Mouse (Mus musculus) heart, adult 11 months (tissue): ENCODE measurements around the gene Tnrc6c.

Experiments used
- DNase-seq: peaks from one replicate; pipeline ENCODE4 v3.0.0; 2022

The Tnrc6c gene

DNA sequence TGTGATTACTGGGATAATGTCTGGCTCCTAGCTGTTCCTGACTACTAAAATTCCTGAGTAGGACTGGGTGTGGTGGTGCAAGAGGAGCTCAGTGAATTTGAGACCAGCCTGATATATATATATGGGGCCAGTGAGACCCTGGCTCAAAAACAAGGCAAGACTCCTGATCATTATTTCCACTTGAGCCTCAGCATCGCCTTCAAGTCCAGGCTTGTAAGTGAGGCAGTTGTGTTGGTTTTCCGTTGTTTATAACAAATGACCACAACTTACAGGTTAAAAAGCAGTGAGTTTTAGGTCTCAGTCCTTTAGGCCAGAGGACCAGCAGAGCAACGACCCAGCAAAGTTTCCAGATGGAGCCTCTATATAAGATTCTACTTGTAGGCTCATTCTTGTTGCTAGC is 23.5 kb downstream of the Tnrc6c start:
- peak; percentile 53 for DNase-seq

DNA sequence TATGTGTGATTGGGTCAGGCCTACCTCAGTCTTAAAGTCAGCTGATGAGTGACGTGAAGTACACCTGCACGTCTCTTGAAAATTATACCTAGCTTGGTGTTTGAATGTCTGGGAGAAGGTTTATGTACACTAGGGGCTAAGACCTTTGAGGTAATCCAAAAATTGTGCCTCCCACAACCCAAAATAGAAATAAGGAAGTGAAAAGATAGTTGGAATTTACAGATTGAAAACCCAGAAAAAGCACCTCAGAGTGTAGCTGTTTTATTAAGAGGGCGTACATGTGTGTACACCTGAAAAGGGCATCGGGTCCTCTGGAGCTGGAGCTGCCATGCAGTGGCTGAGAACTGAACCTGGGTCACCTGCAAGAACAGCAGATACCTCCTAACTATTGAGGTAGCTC is 24.1 kb downstream of the Tnrc6c start:
- peak; percentile 67 for DNase-seq

DNA sequence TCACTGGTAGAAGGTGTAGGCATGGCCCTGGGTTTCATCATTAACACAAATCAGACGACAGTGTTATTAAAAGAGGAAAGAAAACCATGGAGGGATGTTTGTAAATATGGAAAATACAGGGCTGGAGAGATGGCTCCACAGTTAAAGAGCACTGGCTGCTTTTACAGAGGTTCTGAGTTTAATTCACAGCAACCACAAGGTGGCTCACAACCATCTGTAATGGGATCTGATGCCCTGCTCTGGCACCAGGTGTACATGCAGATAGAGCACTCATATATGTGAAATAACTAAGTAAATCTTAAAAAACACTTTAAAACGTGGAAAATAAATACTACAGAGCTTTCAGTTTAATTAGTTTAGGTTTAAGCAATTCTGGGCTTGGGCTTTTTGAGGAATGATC is 24.7 kb downstream of the Tnrc6c start:
- peak; percentile 70 for DNase-seq

DNA sequence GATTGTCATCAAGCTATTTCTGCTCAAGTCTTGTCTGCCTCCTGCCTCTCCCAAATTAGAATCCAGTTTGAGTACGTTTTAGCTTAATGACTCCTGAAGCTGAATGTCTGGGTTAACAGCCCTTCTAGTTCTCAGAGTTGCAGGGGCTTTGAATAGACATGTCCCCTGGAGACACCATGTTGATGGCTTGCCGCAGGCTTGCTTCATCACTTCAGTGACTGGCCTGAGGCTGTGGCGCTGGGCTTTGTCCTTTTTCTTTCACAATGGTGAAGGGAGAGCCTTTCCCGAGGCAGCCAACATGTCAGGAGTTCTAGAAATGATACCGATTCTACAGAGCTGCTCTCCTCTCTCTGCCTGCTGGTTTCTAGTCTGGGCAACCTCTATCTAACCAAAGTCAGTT is 30.6 kb downstream of the Tnrc6c start:
- DNase-seq = peak; percentile 68

DNA sequence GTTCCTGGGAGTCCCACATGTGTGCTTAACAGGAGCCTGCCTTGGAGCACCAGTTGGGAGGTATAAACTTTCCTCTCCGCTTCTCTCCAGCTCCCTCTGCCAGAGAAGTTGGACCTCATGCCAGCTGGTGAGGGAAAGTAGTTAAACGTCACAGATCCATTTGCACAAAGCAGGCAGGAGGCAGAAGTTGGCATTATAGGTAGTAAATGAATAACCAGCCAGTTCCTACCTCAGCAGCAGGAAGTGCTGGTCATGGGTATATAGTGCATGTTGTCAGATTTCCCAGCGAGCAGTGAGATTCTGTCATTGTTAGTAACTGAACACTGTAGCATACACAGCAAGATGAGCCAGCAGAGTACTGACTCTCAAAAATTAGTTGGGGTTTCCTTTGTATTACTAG is 31.4 kb downstream of the Tnrc6c start:
- peak; percentile 87 for DNase-seq

DNA sequence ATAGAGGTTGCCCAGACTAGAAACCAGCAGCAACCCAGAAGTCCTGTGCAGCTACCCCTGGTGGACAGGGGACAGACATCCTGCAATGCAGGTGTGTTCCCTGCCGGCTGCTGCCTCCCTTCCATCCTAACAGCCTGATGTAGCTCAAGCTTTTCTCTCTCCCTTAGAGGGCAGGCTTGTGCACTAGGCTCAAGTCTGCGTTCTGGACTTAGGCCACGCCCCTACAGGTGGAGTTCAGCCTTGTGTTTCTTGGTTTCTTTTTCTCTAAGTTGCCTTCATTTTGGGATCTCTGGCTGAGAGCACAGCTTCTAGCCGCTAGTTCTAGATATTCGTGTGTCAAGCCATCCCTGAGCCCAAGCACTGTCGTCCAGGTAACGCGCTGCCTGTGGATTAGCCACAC is 31.9 kb downstream of the Tnrc6c start:
- DNase-seq = peak; percentile 83

DNA sequence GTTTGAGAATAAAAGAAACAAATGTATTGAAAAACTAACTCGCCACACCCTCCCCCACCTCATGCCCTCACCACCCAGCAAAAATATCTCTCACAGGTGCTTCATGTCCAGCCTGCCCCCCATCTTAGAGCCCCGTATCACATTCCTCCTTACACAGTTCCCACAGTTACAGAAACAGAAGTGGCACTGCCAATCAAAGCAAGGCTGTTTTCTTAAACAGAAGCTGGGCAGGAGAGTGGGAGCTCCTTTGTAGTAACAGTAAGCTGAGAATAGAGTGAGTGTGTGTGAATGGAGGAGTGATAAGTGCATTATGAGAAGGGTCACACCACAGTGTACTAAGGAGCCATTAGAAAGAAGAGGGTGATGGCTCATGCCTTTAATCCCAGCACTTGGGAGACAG is 34.5 kb downstream of the Tnrc6c start:
- peak; percentile 40 for DNase-seq

DNA sequence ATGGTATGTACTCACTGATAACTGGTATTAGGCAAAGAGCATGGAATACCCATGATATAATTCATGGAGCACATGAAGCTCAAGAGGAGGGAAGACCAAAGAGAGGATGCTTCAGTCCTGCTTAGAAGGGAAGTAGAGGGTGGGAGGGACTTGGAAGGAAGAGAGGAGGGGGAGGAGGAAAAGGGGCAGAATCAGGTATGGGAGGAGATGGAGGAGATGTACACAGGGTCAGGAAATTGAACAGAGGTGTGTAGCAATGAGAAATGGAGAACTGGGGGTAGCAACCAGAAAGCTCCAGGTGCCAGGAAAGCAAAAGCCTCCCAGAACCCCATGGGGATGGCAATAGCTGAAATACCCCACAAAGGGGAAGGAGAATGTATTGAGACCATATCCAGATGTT is 37.2 kb downstream of the Tnrc6c start:
- peak; percentile 54 for DNase-seq

DNA sequence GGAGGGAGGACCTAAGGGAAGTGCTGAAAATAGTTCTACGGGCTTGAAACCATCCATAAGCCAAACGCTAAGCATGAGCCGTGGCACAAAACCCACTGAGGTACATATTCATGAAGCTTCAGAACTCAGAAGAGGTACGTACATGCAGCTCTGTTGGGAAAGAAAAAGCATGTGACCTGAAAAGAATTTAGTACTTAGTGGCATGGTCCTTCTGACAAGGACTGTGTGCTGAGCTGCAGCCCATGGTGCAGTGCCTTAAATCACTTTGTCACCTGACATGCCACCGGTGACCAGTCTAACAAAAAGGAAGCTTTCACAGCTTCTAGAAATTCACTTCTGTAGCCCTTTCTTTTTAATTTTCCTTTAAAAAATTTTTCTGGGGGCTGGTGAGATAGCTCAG is 40.0 kb downstream of the Tnrc6c start:
- DNase-seq = peak; percentile 75

DNA sequence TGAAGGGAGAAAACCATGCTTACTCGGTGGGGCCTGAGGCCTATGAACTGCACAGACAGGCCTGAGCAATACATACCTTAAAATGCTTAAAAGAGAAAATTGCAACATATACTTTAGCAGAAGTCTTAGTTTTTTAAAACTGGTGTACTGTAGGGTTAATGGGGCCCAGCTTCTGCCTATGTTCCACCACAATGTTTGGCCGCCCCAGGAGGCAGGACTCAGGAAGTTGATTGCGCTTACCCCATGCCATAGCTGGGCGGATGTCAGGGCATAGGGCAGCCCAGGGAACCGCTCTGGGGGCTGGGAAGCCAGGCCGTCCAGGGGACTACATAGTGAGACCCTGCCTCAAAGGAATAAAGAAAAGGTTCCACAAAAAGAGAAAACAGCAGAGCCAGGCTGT is 42.5 kb downstream of the Tnrc6c start:
- peak; percentile 87 for DNase-seq

DNA sequence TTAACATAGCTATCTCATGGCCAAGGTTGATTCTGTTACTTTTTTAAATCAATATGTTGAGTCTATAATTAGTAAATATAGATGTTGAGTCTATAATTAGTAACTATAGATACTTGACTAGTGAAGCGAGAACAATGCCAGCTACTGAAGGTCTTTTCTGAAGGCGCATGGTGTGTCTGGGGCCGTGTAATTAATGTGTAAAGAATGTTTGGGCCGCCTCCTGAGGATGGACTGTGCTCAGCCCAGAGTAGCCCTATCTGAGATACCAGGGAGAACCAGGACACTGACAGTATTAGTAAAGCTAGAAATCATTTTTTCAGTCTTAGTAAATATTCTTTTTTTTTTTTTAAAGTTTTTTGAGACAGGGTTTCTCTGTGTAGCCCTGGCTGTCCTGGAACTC is 46.8 kb downstream of the Tnrc6c start:
- no peak for DNase-seq

DNA sequence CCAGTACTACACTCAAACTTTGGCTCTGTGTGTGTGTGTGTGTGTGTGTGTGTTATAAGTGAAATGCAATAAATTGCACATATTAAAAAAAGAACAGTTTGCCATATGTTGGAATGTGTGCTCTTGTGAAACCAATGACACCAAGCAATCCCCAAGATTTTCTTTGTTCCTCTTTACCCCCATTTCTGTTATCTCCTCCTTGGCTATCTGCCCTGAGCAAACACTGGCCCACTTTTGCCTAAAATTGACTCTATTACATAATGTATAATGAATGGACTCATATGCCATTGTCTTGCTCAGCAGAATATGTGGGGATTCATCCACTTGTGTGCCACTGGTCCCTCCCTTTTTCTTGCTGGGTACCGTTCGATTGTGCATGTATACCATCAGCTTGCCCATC is 52.2 kb downstream of the Tnrc6c start:
- no peak for DNase-seq

DNA sequence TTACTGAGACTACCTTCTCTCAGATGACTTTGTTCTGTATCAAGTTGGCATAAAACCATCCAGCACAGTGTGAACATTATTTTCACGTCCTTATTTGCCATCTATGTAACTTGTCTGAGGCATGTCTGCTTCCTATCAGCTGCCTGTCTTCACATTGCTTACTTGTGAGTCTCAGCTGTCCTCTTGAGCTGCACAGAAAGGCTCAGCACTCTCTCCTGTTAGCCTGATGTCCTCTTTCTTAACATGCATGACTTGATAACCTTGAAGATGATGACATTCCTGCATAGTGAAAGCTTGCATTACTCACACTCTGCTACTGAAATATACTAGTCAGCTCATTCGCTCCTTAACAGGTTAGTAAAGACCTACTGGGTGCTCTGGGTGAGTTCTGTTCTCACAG is 53.1 kb downstream of the Tnrc6c start:
- DNase-seq = no peak

DNA sequence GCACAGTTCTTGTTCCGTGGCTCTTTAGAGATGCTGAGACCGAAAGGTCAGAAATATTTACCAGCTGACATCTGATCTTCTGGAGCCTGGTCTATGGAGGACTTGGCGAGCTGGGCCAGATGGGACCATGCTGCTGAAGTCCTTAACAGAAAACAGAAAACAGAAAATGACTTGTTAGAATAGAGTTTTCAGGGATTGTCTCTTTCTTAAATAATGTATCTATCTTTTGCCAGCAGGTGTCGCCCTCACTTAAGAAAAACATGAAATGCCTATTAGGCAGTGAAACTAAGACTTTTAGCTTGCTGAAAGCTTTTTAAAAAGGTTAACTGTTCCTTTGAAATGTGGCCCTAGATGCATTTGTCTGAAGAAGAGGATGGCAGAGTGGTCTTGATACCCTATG is 55.2 kb downstream of the Tnrc6c start:
- no peak for DNase-seq

DNA sequence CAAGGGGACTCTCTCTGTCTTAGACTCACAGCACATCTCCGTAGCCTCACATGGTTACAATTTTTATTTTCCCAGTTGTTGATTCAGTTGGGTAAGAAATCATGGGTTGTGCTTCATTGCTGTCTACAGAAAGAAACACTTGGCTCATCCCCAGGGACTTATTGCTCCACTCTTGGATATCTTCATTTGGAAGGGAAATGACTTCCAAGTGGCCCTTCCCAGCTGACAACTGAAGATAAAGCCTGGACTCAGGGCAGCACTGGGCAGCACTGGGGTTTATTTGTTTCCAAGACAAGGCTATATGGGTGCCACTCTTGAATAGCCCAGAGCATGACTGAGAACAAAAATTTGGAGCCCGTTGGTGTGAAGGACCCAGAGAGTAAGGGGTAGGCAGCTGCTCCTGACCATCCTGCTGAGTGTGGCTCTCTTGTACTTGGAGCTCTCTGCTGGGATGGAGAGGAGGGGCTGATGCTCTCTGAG is 56.8 kb downstream of the Tnrc6c start:
- peak; percentile 97 for DNase-seq

DNA sequence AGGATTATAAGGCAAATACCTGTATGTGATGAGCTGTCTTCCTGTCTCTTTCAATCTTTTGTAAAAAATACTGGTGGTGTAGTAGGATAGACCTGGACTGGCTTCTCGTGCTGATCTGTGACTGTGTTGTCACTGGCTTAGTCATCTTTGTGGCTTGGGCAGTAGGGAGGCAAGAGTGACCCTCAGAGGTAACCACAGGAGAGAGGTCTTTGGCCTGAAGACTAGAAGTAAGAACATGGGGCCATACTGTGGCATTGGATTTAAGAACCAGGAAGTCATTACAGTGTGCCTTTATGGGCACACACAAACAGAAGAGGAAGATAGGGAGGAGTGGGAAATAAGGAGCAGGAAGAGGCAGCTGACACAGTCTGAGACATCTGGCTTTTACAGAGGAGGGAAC is 58.0 kb downstream of the Tnrc6c start:
- DNase-seq = no peak

DNA sequence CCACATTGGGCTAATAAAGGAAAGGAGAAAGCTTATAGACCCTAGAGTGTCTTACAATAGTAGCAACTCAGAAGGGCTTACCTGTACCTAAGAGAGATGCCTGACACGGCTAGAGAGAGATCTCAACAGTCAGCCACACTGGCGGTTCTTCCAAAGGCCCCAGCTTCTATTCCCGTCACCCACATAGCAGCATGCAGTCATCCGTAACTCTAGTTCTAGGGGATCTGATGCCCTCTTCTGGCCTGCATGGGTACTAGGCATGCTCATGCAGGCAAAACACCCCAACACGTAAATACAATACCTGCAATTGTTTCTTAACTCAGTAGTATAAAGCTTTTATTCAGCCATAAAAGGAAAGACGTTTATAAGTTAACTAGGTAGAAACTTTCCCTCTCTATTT is 59.3 kb downstream of the Tnrc6c start:
- DNase-seq = no peak

DNA sequence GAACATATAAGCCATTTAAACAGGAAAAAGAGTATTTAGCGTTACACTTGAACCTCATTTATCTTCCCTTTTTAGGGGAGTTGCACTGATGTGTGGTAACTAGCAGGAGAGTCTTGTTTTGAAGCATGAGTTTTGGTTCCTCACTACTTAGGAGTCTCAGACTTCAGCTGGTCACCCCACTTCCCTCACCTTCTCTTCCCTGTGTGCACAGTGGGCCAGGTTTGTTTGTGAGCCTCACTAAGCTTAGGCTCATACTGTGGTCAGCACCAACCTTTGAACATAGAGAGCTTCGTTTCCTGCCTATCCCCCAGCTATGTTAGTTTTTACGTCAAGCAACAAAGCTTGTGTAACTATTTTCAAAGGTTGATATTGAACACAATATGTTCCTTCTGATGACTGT is 64.7 kb downstream of the Tnrc6c start:
- no peak for DNase-seq

DNA sequence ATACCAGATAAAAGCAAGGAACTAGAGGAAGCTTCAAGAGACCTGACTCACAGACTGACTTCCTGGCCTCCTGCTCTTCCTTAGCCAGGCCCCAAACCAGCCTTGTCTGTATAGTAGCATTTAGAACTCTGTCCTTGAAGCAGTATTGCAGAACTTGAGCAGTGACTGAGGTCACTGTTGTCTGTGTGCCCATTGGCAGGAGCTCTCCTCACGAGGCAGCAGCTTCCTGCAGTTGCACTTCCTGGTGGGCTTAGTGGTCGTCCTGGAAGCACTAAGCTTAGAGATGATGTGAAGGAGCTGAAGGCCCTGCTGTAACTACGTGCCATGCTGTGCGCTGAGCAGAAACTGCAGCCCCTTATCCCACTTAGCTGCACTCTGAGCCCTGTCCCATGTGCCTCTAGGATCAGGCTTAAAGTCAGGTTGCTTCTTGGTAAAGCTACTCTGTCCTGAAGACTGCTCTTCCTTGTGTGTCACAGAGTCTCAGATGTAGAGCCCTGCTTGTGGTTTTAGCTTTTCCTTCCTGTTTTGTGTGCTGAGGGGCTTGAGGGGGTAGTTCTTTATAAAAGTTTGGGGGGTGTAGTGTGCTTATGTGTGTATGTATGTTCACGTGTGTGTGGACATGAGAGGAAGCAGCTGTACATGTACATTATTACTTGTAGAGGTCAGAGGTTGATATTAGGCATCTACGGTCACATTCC is 70.7 kb downstream of the Tnrc6c start:
- DNase-seq = no peak

DNA sequence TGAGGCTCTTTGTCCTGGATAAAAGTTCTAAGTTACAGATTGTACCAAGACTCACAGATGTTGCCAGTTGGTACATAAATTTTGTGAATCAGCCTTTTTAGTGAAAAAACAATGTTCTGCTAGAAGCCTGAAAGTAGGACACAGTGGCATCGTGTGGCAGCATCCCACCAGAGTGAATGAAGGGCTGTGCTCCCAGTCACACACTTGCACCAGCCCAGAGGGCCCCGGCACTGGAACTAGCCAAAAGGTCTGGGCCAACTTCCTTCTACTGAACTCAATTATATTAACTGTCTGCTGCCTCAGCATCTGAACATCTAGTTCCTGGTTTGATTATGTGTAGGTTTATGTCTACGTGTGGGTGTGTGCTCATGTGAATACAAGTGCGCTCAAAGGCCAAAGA is 72.9 kb downstream of the Tnrc6c start:
- DNase-seq = no peak

DNA sequence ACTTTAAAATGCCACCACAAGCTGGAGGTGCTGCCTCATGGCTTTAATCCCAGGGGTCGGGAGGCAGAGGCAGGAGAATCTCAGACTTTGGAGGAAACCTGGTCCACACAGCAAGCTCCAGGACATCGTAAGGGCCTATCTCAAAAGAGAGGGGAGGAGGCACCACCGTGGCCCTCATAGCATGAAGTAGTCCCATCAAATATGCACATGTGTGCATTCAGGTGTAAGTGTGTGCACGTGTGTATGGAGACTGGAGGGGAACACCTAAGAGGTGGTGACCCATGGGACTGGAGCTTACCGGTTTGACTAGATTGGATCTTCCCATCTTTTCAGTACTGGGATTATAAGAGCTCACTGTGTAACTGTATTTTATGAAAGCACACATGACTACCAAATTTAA is 74.2 kb downstream of the Tnrc6c start:
- no peak for DNase-seq

DNA sequence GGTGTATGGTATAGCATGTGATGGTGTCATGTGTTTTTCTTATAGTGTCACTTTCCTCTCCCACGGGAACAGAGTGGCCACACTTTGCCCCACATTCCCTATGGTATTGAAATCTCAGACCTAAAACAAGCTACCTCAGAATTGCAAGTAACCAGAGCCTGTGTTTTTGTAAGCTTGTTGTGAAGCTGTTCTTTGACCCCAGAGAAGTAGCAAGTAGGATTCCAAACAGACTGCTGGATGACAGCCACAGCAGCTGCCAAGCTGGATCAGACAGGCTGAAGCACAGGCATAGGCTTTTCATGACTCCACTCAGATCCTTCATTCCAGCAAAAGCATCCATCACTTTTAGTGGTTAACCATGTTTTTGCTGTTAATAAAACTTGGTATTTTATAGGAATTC is 74.8 kb downstream of the Tnrc6c start:
- peak; percentile 95 for DNase-seq

DNA sequence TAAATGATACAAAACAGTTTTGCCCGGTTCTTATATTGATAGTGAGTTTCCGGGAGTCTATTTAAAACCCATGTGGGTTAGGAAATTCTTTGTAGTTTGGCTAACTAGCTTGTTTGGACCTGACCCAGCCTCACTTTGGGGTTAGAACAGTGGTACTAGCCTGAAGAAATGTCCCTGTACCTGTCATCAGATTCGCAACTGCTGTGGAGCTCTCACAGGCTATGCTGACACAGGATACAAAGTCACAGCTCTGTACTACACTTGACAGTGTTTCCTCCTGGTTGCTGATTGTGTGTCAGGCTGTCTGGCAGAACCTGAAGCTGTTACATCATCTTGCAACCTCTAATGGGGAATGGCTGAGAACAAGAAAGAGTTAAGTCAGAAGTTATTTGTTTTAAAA is 75.3 kb downstream of the Tnrc6c start:
- no peak for DNase-seq

DNA sequence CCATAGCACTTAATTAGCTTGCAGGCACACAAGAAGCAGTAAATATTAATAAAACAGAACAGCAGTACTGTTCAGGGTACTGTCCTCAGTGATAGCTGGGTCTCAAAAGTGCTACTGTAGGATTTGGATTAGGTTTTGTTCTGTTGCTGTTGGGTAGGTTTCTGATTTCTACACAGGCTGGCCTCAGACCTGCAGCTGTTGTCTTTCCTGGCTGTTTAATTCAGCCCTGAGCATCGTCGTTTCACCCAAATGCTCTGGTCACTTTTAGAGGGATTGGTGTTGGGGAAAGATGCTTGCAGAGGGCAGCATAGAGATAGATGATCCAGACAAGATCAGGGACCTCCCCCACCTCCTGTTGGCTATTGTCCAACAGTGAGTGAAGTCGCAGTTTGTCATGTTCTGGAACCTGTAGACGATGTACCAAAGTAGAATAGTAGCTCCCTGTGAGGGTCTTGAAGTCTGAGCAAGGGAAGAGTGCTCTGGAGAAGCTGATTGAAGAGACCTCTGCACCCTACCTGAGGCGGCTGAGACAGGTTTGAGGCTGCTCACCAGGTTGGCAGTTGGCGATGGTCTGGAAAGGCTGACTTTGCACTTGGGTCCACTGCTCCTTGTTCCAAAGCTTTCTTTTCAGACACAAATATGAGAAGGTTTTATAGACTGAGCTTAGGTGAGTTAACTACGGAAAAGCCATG is 75.9 kb downstream of the Tnrc6c start:
- no peak for DNase-seq

DNA sequence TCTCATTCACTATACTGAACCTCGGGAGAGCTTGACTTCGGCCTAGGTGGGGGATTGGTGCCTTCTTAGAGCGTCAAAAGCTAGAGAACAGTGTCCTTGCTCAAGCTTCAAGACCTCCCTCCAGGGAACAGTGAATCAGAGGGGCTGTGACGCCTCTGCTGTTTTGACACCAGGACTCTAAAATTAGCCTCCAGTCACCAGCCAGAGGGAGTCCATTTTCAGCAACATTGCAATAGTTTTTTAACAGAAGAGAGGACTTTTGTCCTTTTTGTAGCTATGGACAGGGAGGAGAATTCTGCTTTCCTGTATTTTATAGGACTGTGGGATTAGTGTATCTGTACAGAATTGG is 76.4 kb downstream of the Tnrc6c start:
- DNase-seq = no peak
